Mouse (Mus musculus) naive thymus-derived CD4-positive, alpha-beta T cell, adult 2 months (primary cell): ENCODE results near the gene Gm3072.
"Not testable (repeated sequence)": the region's sequence is repeated elsewhere in the genome, so short reads cannot be mapped to it uniquely, and the experiment has no call there.

Experiments used
- DNase-seq: peaks from one replicate; pipeline ENCODE4 v3.0.0-alpha.2; 2011; ENCODE audit warnings: low read depth

The Gm3072 gene

GRCm38 (mm10) chr14:41624512-41624911, at the start of gene Gm3072:
Gm3072 (minus strand) TSS chr14:41624612.
- not testable (repeated sequence) for DNase-seq

DNA sequence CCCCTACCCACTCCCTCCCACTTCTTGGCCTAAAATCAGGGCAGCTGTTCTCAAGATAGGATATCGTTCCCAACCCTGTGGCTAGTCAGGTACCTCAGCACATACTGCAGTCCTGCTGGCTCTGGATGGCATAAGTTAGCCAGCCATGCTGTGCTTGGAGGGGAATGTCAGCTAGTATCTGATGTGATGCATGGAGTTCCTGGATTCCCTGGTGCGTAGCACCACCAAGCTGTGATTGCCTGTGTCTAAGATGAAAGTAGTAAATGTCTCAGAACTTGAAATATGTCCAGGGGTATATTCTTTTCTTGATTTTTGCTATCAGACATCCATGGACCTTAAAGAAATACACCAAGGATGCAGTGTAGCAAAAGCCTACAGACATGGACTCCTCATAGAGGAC, 23.8 kb upstream of the Gm3072 start:
- DNase-seq: not testable (repeated sequence)

GRCm38 (mm10) chr14:41646387-41646786, 22.0 kb upstream of the Gm3072 start, which contains the start of gene Gm3676:
Gm3676 (minus strand) TSS chr14:41646487.
- not testable (repeated sequence) for DNase-seq

- not testable (repeated sequence) for DNase-seq
Observed at GRCm38 (mm10) chr14:41630144-41630543, 5.7 kb upstream of the Gm3072 start.

DNA sequence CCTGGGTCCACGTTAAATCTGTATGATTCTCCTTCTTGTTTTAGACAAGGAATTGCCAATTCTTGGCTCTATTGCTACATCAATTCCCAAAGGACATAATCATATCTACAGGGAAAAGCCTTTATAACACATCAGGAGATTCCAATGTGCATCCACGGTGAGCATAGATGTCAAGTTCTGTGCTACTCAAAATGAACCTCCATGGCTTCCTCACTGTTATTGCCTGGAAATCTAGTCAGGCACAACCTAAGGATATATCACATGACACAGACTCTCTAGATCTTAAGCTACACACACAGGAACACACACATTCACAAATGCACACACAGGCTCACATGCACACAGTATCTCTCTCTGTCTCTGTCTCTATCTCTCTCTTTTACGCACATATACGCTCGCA, 1.9 kb downstream of the Gm3072 start:
- not testable (repeated sequence) for DNase-seq

DNA sequence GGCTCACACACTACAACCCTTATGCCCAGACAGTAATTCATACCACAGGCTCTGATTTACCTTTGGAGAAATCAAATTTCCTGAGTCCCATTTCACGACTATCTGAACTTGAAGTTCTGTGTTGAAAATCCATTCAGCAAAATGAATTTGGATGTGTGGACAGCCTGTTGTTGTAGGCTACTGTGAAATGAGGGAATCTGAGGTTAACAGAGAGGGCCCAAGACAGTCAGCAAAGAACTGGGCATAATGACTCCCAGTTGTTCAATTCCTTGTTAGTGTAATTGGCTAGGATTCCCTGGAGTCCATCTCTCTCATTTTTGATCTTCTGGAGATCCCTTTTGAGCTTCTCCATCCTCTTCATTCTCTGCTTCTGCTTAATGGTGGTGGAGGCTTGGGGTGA, 13.7 kb downstream of the Gm3072 start:
- not testable (repeated sequence) for DNase-seq

GRCm38 (mm10) chr14:41600935-41601334, 23.5 kb downstream of the Gm3072 start:
- not testable (repeated sequence) for DNase-seq

DNA sequence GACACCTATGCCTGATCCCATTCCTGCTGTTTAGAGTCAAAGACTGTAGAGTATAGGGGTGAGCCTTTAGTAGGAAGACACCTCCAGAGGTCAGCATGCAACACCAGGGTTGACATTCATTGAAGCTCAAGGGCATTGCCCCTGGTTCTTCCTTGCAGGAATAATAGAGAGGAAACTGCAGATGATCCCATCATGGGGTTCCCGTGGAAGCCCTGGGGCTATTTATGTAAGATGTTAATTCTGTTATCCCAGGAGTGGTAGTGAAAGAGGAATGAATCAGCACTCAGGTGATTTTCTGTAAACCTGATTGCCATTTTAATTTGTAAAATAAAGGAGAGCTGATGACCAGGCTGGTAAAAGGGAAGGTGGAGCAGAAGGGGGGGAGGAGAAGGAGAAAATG, 38.1 kb downstream of the Gm3072 start:
- not testable (repeated sequence) for DNase-seq

GRCm38 (mm10) chr14:41572911-41573310, 51.5 kb downstream of the Gm3072 start, which contains the start of gene 1700049E17Rik2:
1700049E17Rik2 (plus strand) TSS chr14:41573211.
- DNase-seq: not testable (repeated sequence)
